Mouse (Mus musculus) lung, embryonic 14.5 days (tissue): Measurements from ENCODE around the gene Slc38a3. TPM values are rescaled to one million over a fixed set of nuclear protein-coding genes. Genes with fewer than 3 reads are reported as not detected.

Experiments used
- ATAC-seq: fragments of 200-750 bp; cut with Nextera tagmentation; 2 replicates; pipeline ENCODE4 v1.8.0; 2017; ENCODE audit warnings: mild to moderate bottlenecking, moderate TSS enrichment, moderate library complexity; ENCODE audit not compliant: insufficient read depth
- DNase-seq: peaks from one replicate; pipeline ENCODE4 v3.0.0-alpha.2; 2015
- H3K27ac ChIP-seq: fragments of 300-500 bp; sonication (generic); 2 replicates; pipeline ENCODE4 v1.5.1; 2014; ENCODE audit warnings: low read depth, mild to moderate bottlenecking, moderate library complexity
- H3K27me3 ChIP-seq: fragments of 300-500 bp; sonication (generic); 2 replicates; pipeline ENCODE4 v1.6.1; 2014; ENCODE audit warnings: low read length, control low read depth; ENCODE audit not compliant: insufficient read depth
- H3K36me3 ChIP-seq: fragments of 300-500 bp; sonication (generic); 2 replicates; pipeline ENCODE4 v1.6.1; 2014; ENCODE audit warnings: control low read depth; ENCODE audit not compliant: insufficient read depth
- H3K4me1 ChIP-seq: fragments of 300-500 bp; sonication (generic); 2 replicates; pipeline ENCODE4 v1.6.1; 2014; ENCODE audit warnings: antibody characterized with exemption, control low read depth; ENCODE audit not compliant: insufficient read depth
- H3K4me2 ChIP-seq: fragments of 300-500 bp; sonication (generic); 2 replicates; pipeline ENCODE4 v1.6.1; 2014; ENCODE audit warnings: mild to moderate bottlenecking
- H3K4me3 ChIP-seq: fragments of 300-500 bp; sonication (generic); 2 replicates; pipeline ENCODE4 v1.5.1; 2014; ENCODE audit warnings: low read depth, low read length
- H3K9ac ChIP-seq: fragments of 300-500 bp; sonication (generic); 2 replicates; pipeline ENCODE4 v1.6.1; 2014
- H3K9me3 ChIP-seq: fragments of 300-500 bp; sonication (generic); 2 replicates; pipeline ENCODE4 v1.6.1; 2016; ENCODE audit warnings: low read depth, low read length, control low read depth
- CTCF ChIP-seq: IDR thresholded peaks from 2 replicates; pipeline ENCODE4 v1.5.1; 2016; ENCODE audit warnings: antibody characterized with exemption, low read depth
- WGBS: fragments of 180-500 bp; shearing (Covaris S2); extraction: QIAGEN DNeasy Blood & Tissue Kit; methylation state at CpG from one replicate; pipeline ENCODE4 v1.1.7; 2014; 5-methylcytosine and 5-hydroxymethylcytosine counted together
- polyA plus RNA-seq: library from polyadenylated mRNA; unstranded; fragments of >200 nt; fragmentation: Nextera tagmentation; extraction: Ambion mirVana; gene quantifications from 2 replicates; pipeline ENCODE4 v1.2.1, GENCODE M21; 2014

Slc38a3 gene
- polyA plus RNA-seq, 1 experiment from 2014 or later: 3.6 TPM

DNA sequence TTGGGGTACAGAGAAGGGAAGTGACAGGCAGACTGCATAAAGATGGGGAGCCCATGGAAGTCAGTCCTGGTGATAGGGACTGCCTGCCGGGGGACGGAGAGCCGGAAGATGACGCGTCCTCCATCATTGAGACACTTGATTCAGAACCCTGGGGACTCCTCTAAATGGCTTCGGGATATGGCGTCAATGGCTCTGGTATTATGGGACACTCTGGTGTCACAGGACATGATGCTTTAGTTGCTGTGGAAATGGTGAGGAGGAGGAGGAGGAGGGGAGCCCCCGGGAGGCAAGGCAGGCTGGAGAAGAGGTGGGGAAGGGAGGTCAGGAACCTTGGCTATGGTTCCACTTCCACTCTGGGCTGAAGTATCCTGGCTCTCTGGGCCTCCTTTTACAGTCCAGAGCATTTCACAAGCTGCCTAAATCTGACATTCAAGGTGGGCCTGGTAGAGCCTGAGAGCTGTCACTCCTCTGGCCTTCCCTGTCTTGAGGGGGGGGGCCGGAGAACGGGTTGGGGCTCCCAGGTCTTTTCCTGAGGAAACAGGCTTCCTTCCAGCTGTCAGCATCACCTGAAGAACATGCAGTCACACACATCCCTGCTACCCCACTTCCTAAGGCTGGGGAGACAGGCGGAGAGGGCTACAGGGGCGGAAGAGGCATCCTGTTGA lies 26.2 kb upstream of the Slc38a3 start:
- ATAC-seq (no peak), DNase-seq (no peak)
- H3K9me3 ChIP-seq: no peaks in the 10 kb centered on the region
- H3K4me2 ChIP-seq: no peak overlapping the region
- H3K4me1 ChIP-seq: peaks cover 52% of the 10 kb centered on the region
- no peaks in the 10 kb centered on the region for H3K27me3 ChIP-seq
- H3K9ac ChIP-seq: no peak overlapping the region
- 73% methylated on average over 12 of the region's 12 CpGs for WGBS
- peaks cover 38% of the 10 kb centered on the region for H3K36me3 ChIP-seq
- no peak for TF ChIP-seq CTCF
- no peak overlapping the region for H3K27ac ChIP-seq
- no peak overlapping the region for H3K4me3 ChIP-seq

DNA sequence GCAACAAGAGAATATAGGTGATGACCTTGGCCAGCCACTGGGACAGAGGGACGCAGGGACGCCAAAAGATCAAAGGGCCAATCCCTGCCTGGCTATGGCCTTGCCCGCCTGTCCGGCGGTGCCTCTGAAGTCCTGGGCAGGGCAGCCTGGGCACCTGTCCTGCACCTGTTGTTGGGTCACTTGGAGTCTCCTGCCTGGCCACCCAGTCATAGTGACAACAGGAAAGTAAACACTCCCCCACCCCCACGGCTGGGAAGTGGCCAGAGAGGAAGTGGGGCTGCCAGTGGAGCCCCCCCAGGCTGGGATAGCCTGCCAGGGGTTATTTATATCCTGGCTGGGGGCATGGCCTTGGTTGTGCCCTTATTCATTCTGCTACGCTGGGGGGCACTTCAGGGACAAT lies 25.3 kb upstream of the Slc38a3 start:
- H3K27me3 ChIP-seq: no peaks in the 10 kb centered on the region
- TF ChIP-seq CTCF: no peak
- no peak for ATAC-seq
- H3K4me3 ChIP-seq: no peak overlapping the region
- no peak overlapping the region for H3K9ac ChIP-seq
- peaks cover 42% of the 10 kb centered on the region for H3K4me1 ChIP-seq
- H3K27ac ChIP-seq: no peak overlapping the region
- no peak overlapping the region for H3K4me2 ChIP-seq
- DNase-seq: no peak
- WGBS: 56% methylated on average over 7 of the region's 7 CpGs
- no peaks in the 10 kb centered on the region for H3K9me3 ChIP-seq
- H3K36me3 ChIP-seq: peaks cover 47% of the 10 kb centered on the region

DNA sequence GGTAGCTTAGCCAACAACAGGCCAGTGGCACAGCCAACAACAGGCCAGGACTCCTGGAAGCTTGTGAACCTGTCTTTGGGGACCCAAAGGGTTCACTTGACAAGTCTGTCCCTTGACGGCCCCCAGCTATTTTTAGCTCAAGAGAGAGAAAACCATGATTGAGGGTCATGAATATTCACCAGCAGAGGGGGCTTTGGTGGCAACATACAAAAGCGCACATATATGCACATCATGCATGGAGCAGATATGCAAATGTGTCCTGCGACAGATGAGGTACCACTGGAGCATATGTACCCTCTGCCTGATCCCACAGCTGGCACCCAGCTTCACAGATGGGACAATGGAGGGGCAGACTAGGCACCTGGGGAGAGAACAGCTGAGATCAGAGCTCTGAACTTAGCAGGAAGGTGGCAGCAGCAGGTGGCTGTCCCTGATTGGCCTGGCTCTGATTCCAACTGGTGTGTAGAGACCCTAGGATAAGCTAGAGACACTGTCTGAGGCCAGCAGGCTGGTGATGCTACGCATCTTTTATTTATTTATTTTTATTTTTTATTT lies 24.2 kb upstream of the Slc38a3 start:
- H3K36me3 ChIP-seq: peaks cover 57% of the 10 kb centered on the region
- no peak overlapping the region for H3K4me3 ChIP-seq
- no peaks in the 10 kb centered on the region for H3K9me3 ChIP-seq
- DNase-seq (peak; percentile 52), ATAC-seq (no peak)
- peak; percentile 50 for TF ChIP-seq CTCF
- WGBS: 61% methylated on average over 4 of the region's 4 CpGs
- peaks cover 31% of the 10 kb centered on the region for H3K4me1 ChIP-seq
- H3K27me3 ChIP-seq: no peaks in the 10 kb centered on the region
- no peak overlapping the region for H3K27ac ChIP-seq
- H3K9ac ChIP-seq: no peak overlapping the region
- no peak overlapping the region for H3K4me2 ChIP-seq

DNA sequence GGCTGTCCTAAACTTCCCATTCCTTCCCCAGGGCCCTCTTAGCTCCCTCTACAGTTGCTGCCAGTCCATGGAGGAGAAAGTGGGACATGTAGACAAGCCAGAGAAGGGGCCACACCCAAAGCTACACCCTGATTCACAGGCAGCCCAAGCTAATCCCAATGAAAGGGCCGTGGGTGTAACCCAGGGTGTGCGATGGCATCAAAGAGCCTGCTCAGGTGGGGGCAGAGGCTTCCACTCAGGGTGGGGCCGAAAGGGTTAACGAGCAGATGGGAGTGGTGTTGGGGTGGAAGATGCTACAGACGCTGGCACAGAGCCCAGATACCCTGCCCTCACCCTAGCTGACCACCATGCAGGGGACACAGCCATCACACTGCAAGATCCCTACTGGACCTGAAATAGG lies 23.5 kb upstream of the Slc38a3 start:
- Histone ChIP-seq H3K36me3 (peaks cover 65% of the 10 kb centered on the region), H3K9ac (no peak overlapping the region; the same call in 1 of the 2 replicates), H3K4me3 (no peak overlapping the region), H3K9me3 (no peaks in the 10 kb centered on the region), H3K27me3 (no peaks in the 10 kb centered on the region), H3K4me1 (peaks cover 24% of the 10 kb centered on the region), H3K27ac (no peak overlapping the region), H3K4me2 (no peak overlapping the region)
- ATAC-seq (no peak), DNase-seq (no peak)
- WGBS: 69% methylated on average over 5 of the region's 5 CpGs
- no peak for TF ChIP-seq CTCF

DNA sequence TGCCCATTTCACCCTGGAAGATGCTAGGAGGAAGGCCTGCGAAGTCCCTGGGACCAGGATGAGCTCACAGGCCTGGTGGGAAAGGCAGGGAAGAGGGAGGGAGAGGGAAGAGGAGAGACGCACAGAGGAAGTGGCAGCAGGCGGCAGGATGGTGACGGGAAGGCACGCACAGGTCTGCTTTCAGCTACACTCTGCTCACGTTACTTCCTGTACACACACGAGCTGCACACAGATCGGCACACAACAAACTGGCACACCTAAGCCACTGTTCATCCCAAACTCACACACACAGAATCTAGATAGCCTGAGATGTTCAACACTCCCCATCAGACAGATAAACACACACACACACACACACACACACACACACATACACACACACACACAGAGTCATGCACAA lies 21.1 kb upstream of the Slc38a3 start:
- no peak overlapping the region for H3K4me3 ChIP-seq
- TF ChIP-seq CTCF: no peak
- 67% methylated on average over 8 of the region's 8 CpGs for WGBS
- no peaks in the 10 kb centered on the region for H3K27me3 ChIP-seq
- no peak for ATAC-seq
- no peaks in the 10 kb centered on the region for H3K9me3 ChIP-seq
- H3K9ac ChIP-seq: no peak overlapping the region
- DNase-seq: no peak
- no peak overlapping the region for H3K27ac ChIP-seq
- peaks cover 77% of the 10 kb centered on the region for H3K36me3 ChIP-seq
- H3K4me2 ChIP-seq: no peak overlapping the region
- H3K4me1 ChIP-seq: 0 out of 2 replicates have a peak, but pooled peaks cover 10% of the 10 kb centered on the region

DNA sequence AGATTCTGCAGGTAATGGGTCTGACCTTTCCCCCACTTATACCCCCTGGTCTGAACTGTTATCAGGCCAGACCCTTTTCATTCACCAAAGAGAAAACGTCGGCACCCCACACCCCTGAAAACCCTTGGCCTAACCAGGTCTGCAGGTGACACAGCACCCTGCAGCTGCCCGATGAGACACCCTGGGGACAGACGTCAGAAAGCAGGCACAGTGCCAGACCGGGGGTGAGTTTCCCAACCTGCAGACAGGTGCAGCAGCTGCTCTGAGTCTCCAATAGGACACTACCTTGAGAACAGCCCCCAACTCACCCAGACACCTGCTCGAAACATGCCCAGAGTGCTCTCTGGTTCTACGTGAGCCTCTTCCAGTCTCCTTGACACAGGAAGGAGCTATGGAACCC lies 19.6 kb upstream of the Slc38a3 start:
- DNase-seq (no peak), ATAC-seq (no peak)
- H3K27ac ChIP-seq: no peak overlapping the region
- no peak overlapping the region for H3K4me2 ChIP-seq
- no peak overlapping the region for H3K4me3 ChIP-seq
- H3K9ac ChIP-seq: no peak overlapping the region
- 0 out of 2 replicates have a peak, but pooled peaks cover 6% of the 10 kb centered on the region for H3K4me1 ChIP-seq
- no peaks in the 10 kb centered on the region for H3K9me3 ChIP-seq
- no peak for TF ChIP-seq CTCF
- H3K36me3 ChIP-seq: peaks cover 76% of the 10 kb centered on the region
- 63% methylated on average over 7 of the region's 7 CpGs for WGBS
- no peaks in the 10 kb centered on the region for H3K27me3 ChIP-seq

DNA sequence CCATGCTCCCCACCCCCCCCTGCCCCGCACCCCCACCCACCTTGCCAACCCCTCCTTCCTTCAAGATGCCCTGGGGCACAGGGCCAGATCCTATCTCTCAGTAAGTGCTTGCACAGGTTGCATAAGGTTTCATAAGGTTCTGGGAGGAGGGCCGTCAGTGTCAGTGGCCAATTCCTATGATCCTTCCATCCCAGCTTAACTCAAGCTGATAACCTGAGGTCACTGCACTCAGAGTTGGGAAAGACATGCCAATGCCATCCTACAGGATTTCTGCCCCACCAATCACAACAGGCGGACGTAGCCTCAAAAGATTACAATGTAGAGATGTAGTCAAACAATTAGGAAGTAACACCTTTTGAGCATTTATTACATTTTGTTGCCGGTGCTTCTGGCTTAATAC lies 19.1 kb upstream of the Slc38a3 start:
- 0 out of 2 replicates have a peak, but pooled peaks cover 5% of the 10 kb centered on the region for H3K4me1 ChIP-seq
- DNase-seq (no peak), ATAC-seq (no peak)
- H3K27me3 ChIP-seq: no peaks in the 10 kb centered on the region
- peaks cover 80% of the 10 kb centered on the region for H3K36me3 ChIP-seq
- H3K4me3 ChIP-seq: no peak overlapping the region
- H3K4me2 ChIP-seq: no peak overlapping the region
- TF ChIP-seq CTCF: no peak
- WGBS: 82% methylated on average over 5 of the region's 5 CpGs
- H3K9me3 ChIP-seq: no peaks in the 10 kb centered on the region
- no peak overlapping the region for H3K9ac ChIP-seq
- H3K27ac ChIP-seq: no peak overlapping the region
